Mouse (Mus musculus) testis, postnatal 14 days (tissue): Measurements from ENCODE around the gene Ptprm.

ENCODE experiments used
- DNase-seq: peaks from one replicate; pipeline ENCODE4 v3.0.0; 2021; ENCODE audit warnings: low spot score

Ptprm gene

DNA sequence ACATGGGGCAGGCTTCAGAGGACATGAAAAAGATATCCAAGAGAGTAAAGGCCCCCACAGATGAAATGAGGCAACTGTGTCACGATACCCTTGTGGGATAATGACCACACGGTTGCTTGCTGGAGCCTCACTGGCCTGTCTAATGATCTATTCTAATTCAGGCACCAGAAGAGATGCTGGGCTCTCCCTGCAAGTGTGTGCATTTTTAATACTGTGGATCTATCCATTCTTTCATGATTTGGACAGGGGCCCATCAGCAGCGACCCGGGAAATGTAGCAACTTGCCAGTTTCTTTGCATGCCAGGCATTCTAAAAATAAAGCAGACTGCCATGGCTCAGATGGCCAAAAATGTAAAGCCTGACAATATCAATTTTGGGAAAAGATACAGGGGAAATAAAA lies 280.7 kb downstream of the Ptprm start:
- DNase-seq = no peak

DNA sequence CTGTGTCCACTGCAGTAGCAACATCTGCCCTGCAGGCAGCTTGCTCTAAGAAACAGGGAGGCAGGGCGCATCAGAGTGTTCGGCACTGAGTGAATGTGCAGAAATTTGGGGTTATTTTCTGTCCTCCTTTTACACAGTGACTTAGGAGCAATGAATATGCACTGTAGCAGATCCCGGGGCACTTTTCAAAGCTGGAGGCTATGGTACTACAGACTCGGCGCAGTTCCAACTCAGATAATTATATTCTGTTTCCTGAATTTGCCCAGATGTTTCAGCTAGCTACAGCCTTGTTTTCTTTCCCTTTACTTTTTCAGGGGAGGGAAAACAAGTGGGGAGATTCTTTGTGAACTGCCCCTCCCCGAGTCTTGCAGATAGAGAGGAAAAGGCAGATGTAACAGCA lies 281.1 kb downstream of the Ptprm start:
- DNase-seq = no peak

DNA sequence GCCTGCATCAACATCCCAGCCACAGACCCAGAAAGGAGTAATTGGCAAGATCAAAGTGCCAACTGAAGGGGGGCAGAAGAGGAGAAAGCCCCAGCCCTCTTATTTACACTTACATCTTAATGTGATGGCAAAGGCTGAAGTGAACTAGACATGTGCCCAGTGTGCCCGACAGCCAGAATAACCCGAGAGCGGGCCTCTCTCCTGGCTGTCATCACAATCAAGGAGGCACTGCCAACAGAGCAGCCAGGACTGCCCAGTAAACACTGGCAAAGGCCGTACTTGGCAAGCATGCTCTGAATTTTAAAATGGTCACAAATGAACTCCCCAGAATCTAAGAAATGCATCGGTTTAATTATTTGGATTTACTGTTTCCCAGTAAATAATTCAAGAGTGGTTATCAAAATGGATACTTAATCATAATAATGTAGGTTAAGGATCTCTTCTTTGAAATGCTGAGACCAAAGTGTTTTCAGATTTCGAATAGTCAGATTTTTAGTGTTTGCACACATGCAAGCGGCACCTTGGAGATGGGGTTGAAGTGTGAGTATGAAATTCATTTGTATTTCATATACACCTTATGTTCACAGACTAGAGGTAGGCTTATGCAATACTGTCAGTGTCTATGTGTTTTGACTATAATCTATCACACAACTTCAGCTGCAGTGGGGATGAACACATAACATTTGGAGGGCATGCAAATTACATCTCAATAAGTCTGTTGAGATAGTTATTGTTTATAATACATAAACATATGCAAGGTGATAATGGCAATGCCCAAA lies 282.8 kb downstream of the Ptprm start:
- DNase-seq = no peak

DNA sequence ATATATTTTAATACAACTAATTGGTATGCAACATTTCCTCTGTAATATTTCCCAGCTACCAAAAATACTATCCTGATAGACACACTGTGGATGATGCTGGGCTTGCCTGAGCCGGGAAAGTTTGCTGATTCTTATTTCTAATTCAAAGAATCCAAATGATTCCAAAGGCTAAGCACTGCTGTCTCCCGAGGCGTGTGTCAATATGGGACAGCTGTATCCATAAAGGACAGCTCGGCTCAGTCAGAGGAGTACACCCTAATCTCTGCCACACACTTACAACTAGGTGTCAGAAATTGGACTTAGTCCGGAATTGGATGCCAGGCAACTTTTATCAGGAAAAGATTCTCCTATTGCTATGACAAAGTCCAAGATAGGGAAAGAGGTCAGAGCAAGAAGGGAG lies 290.6 kb downstream of the Ptprm start:
- DNase-seq = no peak

DNA sequence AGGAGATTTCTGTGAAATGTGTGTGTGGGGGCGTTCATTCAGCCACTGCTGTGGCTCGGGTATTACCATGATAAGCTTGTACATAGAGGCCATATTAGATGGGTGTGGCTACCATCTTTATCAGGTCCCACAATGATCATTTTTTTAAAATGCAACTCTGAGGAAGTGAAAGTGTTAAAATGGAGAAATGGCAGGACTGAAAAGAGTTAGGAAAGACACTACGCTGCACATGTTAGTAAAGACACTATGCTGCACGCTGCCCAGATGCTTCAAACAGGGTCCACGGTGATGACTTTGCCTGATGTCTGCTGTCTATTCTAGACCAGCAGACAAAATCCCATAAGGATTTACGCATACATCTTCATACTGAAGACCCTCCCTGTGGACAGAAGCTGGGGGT lies 298.6 kb downstream of the Ptprm start:
- no peak for DNase-seq

GRCm38 (mm10) chr17:67054202-67054601 lies 300.1 kb downstream of the Ptprm start:
- DNase-seq = no peak

DNA sequence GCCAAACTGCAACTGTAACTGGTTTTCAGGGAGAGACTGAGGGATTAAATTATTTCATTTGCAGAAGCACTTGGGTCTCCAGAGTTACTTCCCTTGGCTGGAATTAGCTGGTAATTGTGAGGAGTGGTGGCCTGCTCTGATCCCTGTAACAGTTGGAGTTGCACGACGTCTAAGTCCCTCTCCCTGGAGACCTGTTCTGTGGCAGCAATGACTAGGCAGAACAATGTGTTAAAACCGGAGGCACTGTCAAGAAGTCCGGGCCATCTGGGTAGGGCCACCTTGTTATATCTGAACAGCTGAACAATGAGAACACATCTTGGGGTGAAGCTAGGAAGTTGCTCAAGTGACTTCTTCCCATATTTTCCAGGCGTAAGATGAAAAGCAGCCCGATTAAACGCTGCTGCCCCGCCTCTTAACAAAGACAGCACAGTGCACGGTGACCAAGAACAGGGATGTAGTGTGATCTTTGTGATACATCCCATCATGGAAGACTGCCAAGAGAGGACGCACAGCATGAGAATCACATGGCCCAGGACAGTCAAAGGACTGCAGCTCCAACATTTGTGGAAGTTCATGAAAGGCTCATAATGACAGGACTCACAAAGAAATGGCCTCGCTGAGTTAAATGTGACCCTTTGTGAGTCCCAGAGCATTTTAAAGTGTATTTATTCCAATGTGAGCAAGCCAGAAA lies 301.5 kb downstream of the Ptprm start:
- no peak for DNase-seq

DNA sequence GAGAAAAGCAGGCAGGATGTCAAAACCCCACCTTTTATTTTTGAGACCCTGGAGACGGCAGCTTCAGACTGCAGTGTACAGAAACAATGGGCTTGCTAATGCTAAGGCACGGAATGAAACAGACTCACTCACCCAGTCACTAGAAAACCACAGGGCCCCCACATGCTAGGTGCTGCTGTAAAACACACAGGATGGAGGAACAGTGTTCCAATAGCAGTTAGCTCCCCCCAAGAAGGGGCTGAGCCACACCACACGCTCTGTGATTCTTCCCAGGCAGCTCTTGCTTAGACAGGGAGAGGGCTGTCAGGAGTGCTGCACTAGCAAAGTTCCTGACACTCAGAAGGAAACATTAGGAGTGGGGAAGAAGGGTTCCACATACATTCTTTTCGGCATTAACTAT lies 306.6 kb downstream of the Ptprm start:
- no peak for DNase-seq

DNA sequence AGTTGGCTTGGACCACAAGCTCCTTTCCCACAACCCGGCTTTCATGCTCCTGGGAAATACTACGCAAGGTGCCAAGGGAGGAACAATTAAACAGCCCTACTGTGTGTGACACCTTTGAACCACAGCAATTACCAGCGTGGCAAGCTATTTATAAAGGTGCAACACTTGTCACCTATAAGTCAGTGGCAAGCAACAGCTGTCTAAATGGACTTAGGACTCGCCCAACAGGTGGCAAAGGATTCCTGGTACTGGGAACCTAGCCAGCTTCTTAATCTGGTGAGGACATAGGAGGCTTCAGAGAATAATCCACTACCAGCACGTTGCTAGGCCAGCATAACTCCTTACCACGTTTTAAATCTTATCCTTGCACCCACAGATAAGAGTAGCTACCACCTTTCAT lies 315.7 kb downstream of the Ptprm start:
- DNase-seq = no peak

GRCm38 (mm10) chr17:67033547-67033946 lies 320.7 kb downstream of the Ptprm start:
- no peak for DNase-seq

DNA sequence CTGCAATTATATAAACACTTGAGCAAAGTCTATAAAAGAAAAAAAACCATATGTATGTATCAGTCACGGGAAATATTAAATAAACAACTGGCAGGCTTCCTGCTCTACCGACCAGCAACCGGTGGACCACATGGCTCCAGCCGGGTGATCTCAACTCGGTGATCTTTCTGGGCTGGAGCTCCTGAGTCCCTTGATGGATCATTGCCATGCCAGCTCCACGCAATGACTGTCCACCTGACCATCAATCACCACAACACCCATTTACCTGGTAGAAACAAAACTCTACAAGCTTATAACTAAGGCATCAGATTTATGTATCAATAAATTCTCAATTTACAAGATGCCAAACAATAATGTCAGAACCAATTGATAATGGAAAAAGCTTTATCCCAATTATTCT lies 322.2 kb downstream of the Ptprm start:
- DNase-seq = no peak

DNA sequence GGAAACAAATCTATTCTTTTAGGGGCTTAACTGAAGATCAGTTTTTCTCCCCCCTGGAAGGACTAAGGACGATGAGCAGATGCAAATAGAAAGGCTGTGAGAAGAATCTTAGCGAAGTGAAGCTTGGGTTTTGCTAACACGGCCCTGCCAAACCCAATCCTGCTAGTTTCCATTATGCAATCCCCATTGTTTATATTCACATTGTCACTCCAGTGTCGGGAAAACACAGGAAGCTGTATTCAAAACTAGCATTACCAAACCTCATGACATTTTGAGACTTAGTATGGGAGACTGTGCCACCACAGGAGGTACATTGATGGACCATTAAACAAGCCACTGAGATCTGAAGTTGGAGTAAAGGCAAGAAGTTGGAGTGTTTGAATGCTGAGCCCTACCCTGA lies 322.9 kb downstream of the Ptprm start:
- no peak for DNase-seq

DNA sequence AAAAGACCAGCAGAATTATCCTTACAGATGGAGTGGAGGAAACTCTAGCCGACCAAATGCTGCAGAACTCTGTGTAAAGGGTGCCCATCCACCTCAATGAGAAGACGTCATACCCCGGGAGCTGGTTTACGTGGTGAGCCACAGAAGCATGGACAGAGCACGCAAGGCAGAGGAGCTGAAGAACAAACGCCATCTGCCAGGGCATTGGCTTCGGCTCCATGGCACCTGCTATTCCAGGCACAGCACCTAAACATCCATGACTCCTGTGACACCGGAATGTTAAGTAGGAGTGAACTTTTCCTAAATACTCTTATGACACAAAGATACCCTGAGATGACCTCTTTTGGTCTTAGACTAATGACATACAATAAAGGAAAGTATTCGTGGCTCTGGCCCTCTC lies 327.0 kb downstream of the Ptprm start:
- no peak for DNase-seq

GRCm38 (mm10) chr17:67016501-67016900 lies 337.8 kb downstream of the Ptprm start:
- DNase-seq = no peak

DNA sequence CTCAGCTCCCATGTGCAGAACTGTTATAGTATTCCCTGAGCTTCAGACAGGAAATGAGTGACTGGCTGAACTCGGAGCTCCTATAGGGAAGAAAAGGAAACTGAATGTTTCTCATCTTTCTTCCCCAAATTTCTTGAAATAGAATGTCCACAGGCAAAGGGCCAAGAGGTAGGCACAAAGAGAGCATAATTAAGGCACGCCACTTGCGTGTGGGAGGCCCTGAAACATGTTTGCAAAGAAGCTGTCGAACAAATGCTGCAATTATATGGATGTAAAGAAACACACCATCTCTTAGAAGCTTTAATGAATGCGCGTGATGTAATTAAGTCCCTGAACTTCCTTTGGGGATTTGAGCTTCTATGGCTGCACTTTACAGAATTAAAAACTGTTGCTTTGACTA lies 341.0 kb downstream of the Ptprm start:
- no peak for DNase-seq

GRCm38 (mm10) chr17:67011836-67012583 lies 342.2 kb downstream of the Ptprm start:
- DNase-seq = no peak

DNA sequence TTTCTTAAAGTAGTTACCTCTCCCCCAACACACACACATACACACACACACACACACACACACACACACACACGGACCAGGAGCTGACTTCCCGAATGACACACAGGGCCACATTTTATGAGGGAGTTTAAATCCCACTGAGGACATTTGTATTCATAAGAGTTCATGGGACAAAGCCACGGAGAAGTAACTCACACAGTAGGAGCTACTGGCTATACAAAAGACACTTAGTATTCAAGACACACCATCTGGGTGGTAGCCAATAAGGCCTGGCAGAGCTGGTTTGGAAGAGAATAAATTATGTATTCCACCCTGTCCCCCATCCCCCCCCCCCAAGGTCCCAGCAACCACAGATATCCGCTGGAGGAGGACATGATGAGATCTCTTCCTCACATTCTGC lies 344.1 kb downstream of the Ptprm start:
- DNase-seq = no peak

DNA sequence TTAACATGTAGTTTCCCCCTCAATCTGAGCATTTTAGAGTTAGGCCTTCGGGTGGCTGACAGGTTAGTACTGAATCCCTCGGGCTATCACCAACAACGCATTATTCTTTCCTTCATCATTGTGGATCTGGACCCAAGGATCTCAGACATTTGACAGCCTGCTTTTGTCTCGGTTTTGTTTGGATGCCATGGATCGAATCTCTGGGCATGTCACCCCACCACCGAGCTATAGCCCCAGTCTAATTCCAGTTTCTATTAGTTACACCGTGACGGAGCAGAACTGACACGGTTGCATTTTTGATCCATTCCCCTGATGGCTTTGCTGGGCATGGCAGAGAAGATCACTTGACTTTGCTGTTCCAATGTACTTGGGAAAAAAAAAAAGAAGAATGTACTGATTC lies 346.1 kb downstream of the Ptprm start:
- no peak for DNase-seq

- DNase-seq = peak; percentile 50
Measured at GRCm38 (mm10) chr17:67006740-67007385, 347.4 kb downstream of the Ptprm start.

GRCm38 (mm10) chr17:66996882-66997281 lies 357.4 kb downstream of the Ptprm start:
- DNase-seq = no peak

DNA sequence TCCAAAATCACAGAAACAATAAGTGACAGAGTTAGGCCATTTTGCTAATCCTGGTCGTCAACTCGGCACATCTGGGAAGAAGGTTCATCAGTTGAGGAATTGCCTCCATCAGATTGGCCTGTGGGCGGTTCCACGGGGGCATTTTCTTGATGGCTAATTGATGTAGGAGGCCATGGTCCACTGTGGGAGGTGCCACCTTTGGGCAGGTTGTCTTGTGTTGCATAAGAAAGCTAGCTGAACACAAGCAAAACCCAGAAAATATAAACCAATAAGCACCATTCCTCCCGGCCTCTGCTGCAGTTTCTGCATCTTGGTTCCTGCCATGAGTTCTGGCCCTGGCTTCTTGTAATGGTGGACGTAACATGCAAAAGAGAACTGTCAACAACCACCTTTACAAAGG lies 358.2 kb downstream of the Ptprm start:
- no peak for DNase-seq

GRCm38 (mm10) chr17:66991815-66992214 lies 362.4 kb downstream of the Ptprm start:
- DNase-seq = no peak

DNA sequence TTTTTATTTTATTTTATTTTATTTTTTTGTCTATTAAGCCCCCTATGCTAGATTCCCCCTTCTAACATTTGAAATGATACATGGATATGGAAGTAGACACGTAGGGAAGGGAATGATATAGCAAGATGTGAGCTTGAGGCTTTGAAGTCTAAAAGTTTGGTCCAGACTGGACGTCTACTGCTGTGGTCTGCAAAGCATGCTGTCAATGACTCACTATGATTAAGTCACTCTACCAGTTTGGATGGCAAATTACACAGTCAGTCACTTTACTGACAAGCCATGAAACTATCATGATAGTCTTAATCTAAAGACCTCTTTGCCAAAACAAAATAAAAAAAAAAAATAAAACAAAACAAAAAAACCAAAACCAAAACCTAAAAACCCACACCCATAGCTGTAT lies 363.5 kb downstream of the Ptprm start:
- DNase-seq = no peak
